Mouse (Mus musculus) CD4-positive, CD25-positive, alpha-beta regulatory T cell, adult 2 months (primary cell): ENCODE data around the gene Sap30bp.

Experiments used
- DNase-seq: peaks from one replicate; pipeline ENCODE4 v3.0.0-alpha.2; 2012; ENCODE audit warnings: low read depth, low spot score

Sap30bp gene

GRCm38 (mm10) chr11:116000607-116001006 is 67.5 kb downstream of the Sap30bp start:
- no peak for DNase-seq

- no peak for DNase-seq
Observed at GRCm38 (mm10) chr11:116001725-116002124, 68.6 kb downstream of the Sap30bp start.

GRCm38 (mm10) chr11:116002894-116003293 is 69.8 kb downstream of the Sap30bp start:
- no peak for DNase-seq

- DNase-seq, result no peak
Observed at GRCm38 (mm10) chr11:116004186-116004823, 71.2 kb downstream of the Sap30bp start.

- DNase-seq, result peak; percentile 83
Observed at GRCm38 (mm10) chr11:116004840-116005700, 72.0 kb downstream of the Sap30bp start.

- DNase-seq, result no peak
Observed at GRCm38 (mm10) chr11:116005701-116006419, 72.8 kb downstream of the Sap30bp start.

GRCm38 (mm10) chr11:116007095-116007850 is 74.2 kb downstream of the Sap30bp start:
- DNase-seq, result no peak

- DNase-seq, result no peak
Observed at GRCm38 (mm10) chr11:116008411-116008810, 75.3 kb downstream of the Sap30bp start.

GRCm38 (mm10) chr11:116008832-116009375 is 75.8 kb downstream of the Sap30bp start:
- no peak for DNase-seq

- no peak for DNase-seq
Observed at GRCm38 (mm10) chr11:116009661-116010060, 76.6 kb downstream of the Sap30bp start.

GRCm38 (mm10) chr11:116010146-116010545 is 77.1 kb downstream of the Sap30bp start:
- no peak for DNase-seq

- no peak for DNase-seq
Observed at GRCm38 (mm10) chr11:116010948-116011347, 77.9 kb downstream of the Sap30bp start.

GRCm38 (mm10) chr11:116011529-116012261 is 78.6 kb downstream of the Sap30bp start:
- no peak for DNase-seq

GRCm38 (mm10) chr11:116012262-116012947 is 79.3 kb downstream of the Sap30bp start, which contains the start of gene Galk1:
Gene Galk1 (minus strand): TSS chr11:116012719.
- peak; percentile 94 for DNase-seq

GRCm38 (mm10) chr11:116014821-116015220 is 81.7 kb downstream of the Sap30bp start:
- no peak for DNase-seq
